Mouse (Mus musculus): Measurements from ENCODE around the gene Smox. TPM values are rescaled to one million over a fixed set of nuclear protein-coding genes. Genes with fewer than 3 reads are reported as not detected.
A peak's percentile ranks its signal among the peaks of the same experiment; 100 is the strongest.

Gene Smox
- polyA plus RNA-seq, 1 experiment from 2014 or later, result 26.8 TPM

DNA sequence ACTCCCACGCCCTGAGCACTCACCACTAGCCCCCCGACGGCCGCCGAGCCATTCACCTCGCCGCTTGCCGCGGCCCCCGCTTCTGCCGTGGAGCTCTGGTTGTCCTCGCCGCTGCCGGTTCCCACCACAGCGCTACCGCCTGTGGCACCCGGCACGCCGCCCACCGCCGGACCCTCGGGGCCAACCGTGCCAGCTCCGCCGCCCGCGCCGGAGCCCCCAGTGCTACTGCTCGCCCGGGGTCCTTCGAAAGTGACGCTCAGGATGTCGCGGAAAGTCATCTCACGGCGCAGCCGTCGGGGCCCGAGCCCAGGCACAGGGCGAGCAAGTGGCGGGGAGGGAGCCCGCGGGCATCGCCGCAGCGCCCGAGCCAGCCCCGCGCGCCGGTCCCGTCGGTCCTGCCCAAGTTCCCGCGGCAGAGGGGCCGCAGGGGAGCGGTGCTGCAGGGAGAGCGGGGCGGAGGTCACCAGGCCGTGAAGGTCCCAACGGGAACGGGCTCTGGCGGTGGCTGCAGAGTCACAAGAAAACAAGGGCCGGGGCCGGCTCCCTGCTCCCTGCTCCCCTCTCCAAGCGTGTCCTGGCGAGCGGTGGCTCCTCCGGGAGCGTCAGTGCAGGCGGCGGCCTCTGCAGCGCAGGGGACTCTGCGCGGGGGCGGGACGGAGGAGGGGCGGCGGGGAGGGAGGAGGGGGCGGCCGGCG, 70.7 kb downstream of the Smox start, which contains the start of gene Adra1d:
Gene Adra1d, minus strand, starts transcription at position 393 of the 695 bp plus-strand sequence.
- Histone ChIP-seq H3K4me1 (replicated peaks; ENCODE audit: insufficient read depth, low read length) (peaks cover 12% of the 10 kb centered on the region; the same call in 1 of the 2 replicates), H3K27ac (no peak within 1 kb of the TSS), H3K36me3 (ENCODE audit: insufficient read depth, low read length) (no peaks in the 10 kb centered on the region), H3K9ac (ENCODE audit: low read depth, low read length) (peak within 1 kb of the TSS; percentile 54), H3K4me3 (replicated peaks; ENCODE audit: low read depth, low read length) (peak within 1 kb of the TSS; percentile 48), H3K9me3 (replicated peaks; ENCODE audit: low read length) (no peaks in the 10 kb centered on the region), H3K4me2 (ENCODE audit: low read length) (peak within 1 kb of the TSS; percentile 85), H3K27me3 (ENCODE audit: insufficient read depth, low read length) (peaks cover 39% of the 10 kb centered on the region)
- peak; percentile 14 for DNase-seq (ENCODE audit: low spot score)
- WGBS, result 1% methylated on average over 63 of the region's 82 CpGs
- ATAC-seq (replicated peaks; ENCODE audit: low FRiP score, low read depth), result peak; percentile 56
- TF ChIP-seq CTCF (IDR thresholded peaks at IDR 0.05; ENCODE audit: low read depth), result no peak

- under 1% methylated on average over 29 of the region's 30 CpGs for WGBS
- Histone ChIP-seq H3K9ac (ENCODE audit: low read depth, low read length) (peak overlapping the region; percentile 54), H3K4me2 (ENCODE audit: low read length) (peak overlapping the region; percentile 85), H3K4me3 (replicated peaks; ENCODE audit: low read depth, low read length) (peak overlapping the region; percentile 48), H3K27ac (no peak overlapping the region), H3K27me3 (ENCODE audit: insufficient read depth, low read length) (peaks cover 39% of the 10 kb centered on the region), H3K9me3 (replicated peaks; ENCODE audit: low read length) (no peaks in the 10 kb centered on the region), H3K36me3 (ENCODE audit: insufficient read depth, low read length) (no peaks in the 10 kb centered on the region), H3K4me1 (replicated peaks; ENCODE audit: insufficient read depth, low read length) (peaks cover 12% of the 10 kb centered on the region; the same call in 1 of the 2 replicates)
- DNase-seq (ENCODE audit: low spot score) (peak; percentile 92), ATAC-seq (replicated peaks; ENCODE audit: low FRiP score, low read depth) (peak; percentile 80)
- TF ChIP-seq CTCF (IDR thresholded peaks at IDR 0.05; ENCODE audit: low read depth), result peak; percentile 84
Measured at GRCm38 (mm10) chr2:131562586-131563122, 71.4 kb downstream of the Smox start.

Other genes starting within 250 kb of the Smox start
- gene Pank2, start 229.0 kb upstream of the Smox start, polyA plus RNA-seq (2015; fragmentation: Nextera tagmentation; extraction: Ambion mirVana), result 32.1 and 36.7 TPM in 2 replicates
- gene Rnf24, start 138.6 kb upstream of the Smox start, polyA plus RNA-seq (2015; fragmentation: Nextera tagmentation; extraction: Ambion mirVana), result 2.6 and 2.9 TPM in 2 replicates
- gene Adra1d, start 70.8 kb downstream of the Smox start, polyA plus RNA-seq (2015; fragmentation: Nextera tagmentation; extraction: Ambion mirVana), result 1.3 and 1.6 TPM in 2 replicates

Data from kidney, postnatal 0 days (tissue).